Mouse (Mus musculus) erythroblast, embryonic 14.5 days (primary cell): ENCODE measurements around the gene Fgfr2.

Experiments used
- GATA1 ChIP-seq: IDR thresholded peaks from 2 replicates; pipeline ENCODE4 v1.6.1; 2012; ENCODE audit warnings: low read length, inconsistent platforms, mixed read lengths
- TAL1 ChIP-seq: IDR thresholded peaks from 3 replicates; pipeline ENCODE4 v1.6.1; 2012; ENCODE audit warnings: low read length, inconsistent platforms, mixed read lengths

DNA sequence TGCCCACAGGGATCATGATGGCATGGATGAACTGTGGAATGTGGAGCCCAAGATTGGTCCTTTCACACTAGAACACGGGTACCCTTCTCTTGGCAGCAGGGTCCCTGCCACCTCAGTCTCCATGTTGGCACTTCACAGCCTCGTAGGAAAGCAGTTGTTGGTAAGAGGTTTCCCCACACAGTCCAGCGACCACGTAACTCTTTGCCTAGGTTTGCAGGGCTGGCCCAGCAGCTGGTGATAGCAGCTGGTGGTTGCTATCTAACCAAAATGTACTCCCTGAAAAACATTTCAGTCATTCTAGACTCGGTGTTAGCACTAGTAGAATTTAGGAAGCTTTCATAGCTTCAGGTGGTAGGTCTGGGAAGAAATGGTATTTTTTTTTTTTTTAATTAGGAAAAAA lies 2464.0 kb downstream of the Fgfr2 start:
- no peak for TF ChIP-seq GATA1
- no peak for TF ChIP-seq TAL1
